20 mouse cellular contexts compared by ENCODE assay signal in the genomic region with DNA sequence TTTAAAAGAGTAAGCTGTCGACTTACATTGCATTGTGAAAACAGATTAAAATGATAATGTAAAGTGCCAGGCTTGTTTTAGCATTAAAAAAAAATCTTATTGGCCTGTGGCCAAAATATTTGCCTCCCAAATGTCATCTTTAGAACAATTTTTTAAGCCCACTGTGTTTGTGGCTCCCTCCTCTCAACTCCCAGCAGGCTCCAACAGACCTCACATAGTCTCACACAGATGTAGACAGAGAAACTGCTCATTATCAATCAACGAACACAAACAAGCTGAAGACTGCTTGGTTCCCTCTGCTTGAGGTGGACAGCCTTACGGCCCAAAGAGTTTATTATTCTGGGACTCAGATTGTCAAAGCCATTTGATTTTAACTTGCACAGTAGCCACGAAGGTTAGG.
DNase-seq lines count a peak whose midpoint lies in the region; ATAC-seq and TF ChIP-seq lines count a peak whose summit lies in the region.
"Had no signal": no experiment of that assay in that cellular context is flagged by ENCODE, and none has a peak within 500 bp of the region (broad histone marks: within the 10 kb centered on the region; RNA-seq: fewer than 3 reads in every experiment).

No protein-coding gene starts in this region.

- no peak overlapping the region for H3K27ac ChIP-seq in forebrain, embryonic 16.5 days (ENCODE audit: low read length)
- no peak overlapping the region for H3K27ac ChIP-seq in forebrain, embryonic 11.5 days (ENCODE audit: low read depth, low read length)
- H3K27ac ChIP-seq in midbrain, postnatal 0 days (ENCODE audit: low read depth, low read length) = no peak overlapping the region
- H3K27ac ChIP-seq in midbrain, embryonic 10.5 days (replicated peaks) = no peak overlapping the region
- H3K27ac ChIP-seq: embryonic facial prominence, embryonic 13.5 days; heart, adult 2 months; heart, embryonic 15.5 days; hindbrain, embryonic 13.5 days had no signal

- H3K4me3 ChIP-seq in forebrain, embryonic 16.5 days (replicated peaks; ENCODE audit: low read length) = no peak overlapping the region
- H3K4me3 ChIP-seq in forebrain, embryonic 11.5 days (ENCODE audit: low read depth, low read length) = no peak overlapping the region
- no peak overlapping the region for H3K4me3 ChIP-seq in midbrain, postnatal 0 days (ENCODE audit: low read depth, low read length)
- no peak overlapping the region for H3K4me3 ChIP-seq in midbrain, embryonic 10.5 days
- H3K4me3 ChIP-seq: embryonic facial prominence, embryonic 13.5 days; heart, adult 2 months; heart, embryonic 15.5 days; hindbrain, embryonic 13.5 days had no signal

- H3K4me1 ChIP-seq in forebrain, embryonic 16.5 days (replicated peaks; ENCODE audit: control insufficient read depth, insufficient read depth, low read length) = peaks cover 2% of the 10 kb centered on the region; the same call in 1 of the 2 replicates
- no peaks in the 10 kb centered on the region for H3K4me1 ChIP-seq in forebrain, embryonic 11.5 days (replicated peaks; ENCODE audit: control insufficient read depth, insufficient read depth, low read length)
- no peaks in the 10 kb centered on the region for H3K4me1 ChIP-seq in midbrain, postnatal 0 days (ENCODE audit: insufficient read depth, low read length)
- H3K4me1 ChIP-seq in midbrain, embryonic 10.5 days = no peaks in the 10 kb centered on the region
- H3K4me1 ChIP-seq: heart, embryonic 15.5 days; hindbrain, embryonic 13.5 days had no signal

- no peaks in the 10 kb centered on the region for H3K27me3 ChIP-seq in forebrain, embryonic 16.5 days (replicated peaks; ENCODE audit: control insufficient read depth, insufficient read depth, low read length)
- no peaks in the 10 kb centered on the region for H3K27me3 ChIP-seq in forebrain, embryonic 11.5 days (ENCODE audit: control insufficient read depth, insufficient read depth, low read length)
- H3K27me3 ChIP-seq in midbrain, postnatal 0 days (ENCODE audit: insufficient read depth, low read length) = no peaks in the 10 kb centered on the region
- no peaks in the 10 kb centered on the region for H3K27me3 ChIP-seq in midbrain, embryonic 10.5 days (ENCODE audit: low read depth, poor library complexity, severe bottlenecking)
- H3K27me3 ChIP-seq: CH12.LX; embryonic facial prominence, embryonic 13.5 days; heart, embryonic 15.5 days; hindbrain, embryonic 13.5 days; Patski had no signal

- no peaks in the 10 kb centered on the region for H3K36me3 ChIP-seq in forebrain, embryonic 16.5 days (ENCODE audit: control insufficient read depth, insufficient read depth)
- no peaks in the 10 kb centered on the region for H3K36me3 ChIP-seq in forebrain, embryonic 11.5 days (ENCODE audit: control insufficient read depth, insufficient read depth, low read length)
- H3K36me3 ChIP-seq in midbrain, postnatal 0 days (ENCODE audit: insufficient read depth, low read length) = no peaks in the 10 kb centered on the region
- H3K36me3 ChIP-seq in midbrain, embryonic 10.5 days = no peaks in the 10 kb centered on the region
- H3K36me3 ChIP-seq: embryonic facial prominence, embryonic 13.5 days; heart, embryonic 15.5 days; hindbrain, embryonic 13.5 days had no signal

- WGBS in forebrain, embryonic 16.5 days = 42% methylated on average over 4 of the region's 4 CpGs
- 61% methylated on average over 4 of the region's 4 CpGs for WGBS in forebrain, embryonic 11.5 days
- WGBS in midbrain, postnatal 0 days = 52% methylated on average over 4 of the region's 4 CpGs
- WGBS in midbrain, embryonic 10.5 days = 72% methylated on average over 4 of the region's 4 CpGs

- ATAC-seq in forebrain, embryonic 16.5 days = peak; percentile 77; the same call in 1 of the 2 replicates
- no peak for ATAC-seq in forebrain, embryonic 11.5 days (replicated peaks; ENCODE audit: low FRiP score)
- no peak for ATAC-seq in midbrain, postnatal 0 days (ENCODE audit: low FRiP score)
- ATAC-seq: activated CD4-positive, CD25-positive, alpha-beta regulatory T cell, adult 4 months; intestine, postnatal 0 days; Patski had no signal

- no peak for TF ChIP-seq CTCF in midbrain, postnatal 0 days (IDR thresholded peaks at IDR 0.05)

- peak; percentile 30 for DNase-seq in embryo, embryonic 10.5 days (ENCODE audit: low spot score)
- no peak for DNase-seq in embryo, embryonic 11 days
- DNase-seq in forebrain, embryonic 11.5 days (ENCODE audit: low spot score) = no peak
- DNase-seq in midbrain, postnatal 0 days (ENCODE audit: low spot score) = peak; percentile 9
- DNase-seq in midbrain, embryonic 10.5 days (ENCODE audit: low spot score) = no peak
- DNase-seq: adrenal gland, postnatal 14 days; cerebellum, adult 18-20 months; gastrocnemius, postnatal 14 days; heart, adult 2 months; heart, postnatal 14 days; kidney, adult 8-10 months had no signal

- H3K4me2 ChIP-seq in forebrain, embryonic 16.5 days (ENCODE audit: low read length) = no peak overlapping the region
- no peak overlapping the region for H3K4me2 ChIP-seq in forebrain, embryonic 11.5 days (ENCODE audit: low read depth, low read length, severe bottlenecking)
- H3K4me2 ChIP-seq in midbrain, postnatal 0 days (ENCODE audit: low read depth, low read length, poor library complexity, severe bottlenecking) = no peak overlapping the region
- H3K4me2 ChIP-seq: embryonic facial prominence, embryonic 13.5 days; heart, embryonic 11.5 days; heart, embryonic 15.5 days; hindbrain, embryonic 13.5 days had no signal

- no peaks in the 10 kb centered on the region for H3K9me3 ChIP-seq in forebrain, embryonic 16.5 days (ENCODE audit: control insufficient read depth, low read length)
- no peaks in the 10 kb centered on the region for H3K9me3 ChIP-seq in forebrain, embryonic 11.5 days (ENCODE audit: control insufficient read depth, low read length)
- no peaks in the 10 kb centered on the region for H3K9me3 ChIP-seq in midbrain, postnatal 0 days (ENCODE audit: low read length)
- no peaks in the 10 kb centered on the region for H3K9me3 ChIP-seq in midbrain, embryonic 10.5 days (replicated peaks)
- H3K9me3 ChIP-seq: embryonic facial prominence, embryonic 13.5 days; heart, embryonic 15.5 days; hindbrain, embryonic 13.5 days had no signal

- H3K9ac ChIP-seq in forebrain, embryonic 16.5 days (replicated peaks; ENCODE audit: low read depth, low read length) = no peak overlapping the region
- H3K9ac ChIP-seq in forebrain, embryonic 11.5 days (ENCODE audit: low read length) = no peak overlapping the region
- no peak overlapping the region for H3K9ac ChIP-seq in midbrain, postnatal 0 days (replicated peaks; ENCODE audit: low read length, poor library complexity, severe bottlenecking)
- H3K9ac ChIP-seq: embryonic facial prominence, embryonic 13.5 days; heart, embryonic 15.5 days; hindbrain, embryonic 13.5 days had no signal

Comparison
In these comparisons a context has a peak if more than half of its experiments do, and no peak if none do; other contexts are left out.
1. DNase-seq: peak in embryo, embryonic 10.5 days (single experiment) and midbrain, postnatal 0 days (single experiment); none in embryo, embryonic 11 days (single experiment), forebrain, embryonic 11.5 days (single experiment) and midbrain, embryonic 10.5 days (single experiment).